Mouse (Mus musculus) kidney, adult 9 months (tissue): ENCODE data around the gene Pfas.
"Not testable (repeated sequence)": the region's sequence is repeated elsewhere in the genome, so short reads cannot be mapped to it uniquely, and the experiment has no call there.

Experiments
- DNase-seq: peaks from one replicate; pipeline ENCODE4 v3.0.0; 2022

Pfas gene

GRCm38 (mm10) chr11:68968752-68969151 lies 39.5 kb downstream of the Pfas start:
- no peak for DNase-seq

DNA sequence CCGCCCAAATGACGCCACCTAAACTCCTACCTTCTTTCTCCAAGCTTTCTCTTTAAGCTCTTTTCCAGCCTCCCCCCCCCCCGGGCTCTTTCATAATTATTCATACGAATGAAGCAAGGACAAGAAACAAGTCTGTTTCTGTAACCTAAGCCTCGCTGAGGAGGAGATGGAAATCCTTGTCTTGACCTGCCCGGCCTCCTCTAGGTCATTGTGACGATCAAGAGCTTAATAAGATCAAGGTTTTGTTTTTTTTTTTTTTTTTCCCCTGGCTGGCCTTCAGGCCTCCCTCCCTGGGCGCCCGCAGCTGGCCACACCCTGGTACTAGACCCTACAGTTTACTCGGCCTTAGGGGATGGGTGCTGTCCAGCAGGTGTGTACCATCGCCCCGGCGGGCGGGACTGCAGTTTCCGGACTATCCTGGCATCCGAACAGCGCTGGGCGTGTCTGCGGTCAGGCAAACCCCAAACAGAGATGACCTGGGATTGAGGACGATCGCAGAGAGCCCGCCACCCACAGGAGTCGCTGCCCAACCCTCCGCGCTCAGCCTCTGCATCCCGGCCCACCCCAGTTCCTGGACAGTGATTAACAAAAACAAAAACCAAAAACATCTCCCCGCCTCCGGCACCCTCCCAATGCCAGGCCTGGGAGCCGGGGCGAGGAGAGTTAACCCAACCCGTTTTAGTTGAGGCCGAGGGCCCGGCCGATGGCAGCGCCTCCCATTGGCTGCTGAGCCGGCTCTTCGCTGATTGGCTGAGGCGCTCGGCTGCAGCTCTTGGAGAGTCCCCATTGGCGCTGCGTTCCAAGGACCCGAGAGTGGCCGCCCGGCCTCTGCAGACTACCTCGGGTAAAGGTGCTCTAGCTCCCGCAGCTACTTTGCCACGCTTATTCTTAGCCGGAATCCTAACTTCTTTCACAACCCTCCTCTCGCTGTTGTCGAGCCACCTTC lies 40.6 kb downstream of the Pfas start, which contains the start of gene Slc25a35:
Slc25a35 (plus strand) TSS at position 795 of the 946 bp plus-strand sequence.
- DNase-seq = peak; percentile 94

- no peak for DNase-seq
These were observed 41.7 kb downstream of the Pfas start for GRCm38 (mm10) chr11:68966554-68966953.

DNA sequence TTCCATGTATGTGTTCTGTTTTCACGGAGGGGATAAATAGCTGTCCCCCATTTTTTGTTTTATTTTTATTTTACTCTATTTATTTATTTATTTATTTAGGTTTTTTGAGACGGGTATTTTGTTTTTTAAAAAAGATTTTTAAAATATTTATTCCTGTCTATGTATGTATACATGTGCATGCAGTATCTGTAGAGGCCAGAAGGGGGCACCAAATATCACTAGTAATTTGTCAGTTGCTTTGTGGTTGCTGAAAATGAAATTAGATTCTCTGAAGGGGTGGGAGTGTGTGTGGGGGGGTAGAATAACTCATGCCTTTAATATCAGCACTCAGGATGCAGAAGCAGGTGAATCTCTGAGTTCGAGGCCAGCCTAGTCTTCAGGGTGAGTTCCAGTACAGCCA lies 42.4 kb downstream of the Pfas start:
- DNase-seq = peak; percentile 75

DNA sequence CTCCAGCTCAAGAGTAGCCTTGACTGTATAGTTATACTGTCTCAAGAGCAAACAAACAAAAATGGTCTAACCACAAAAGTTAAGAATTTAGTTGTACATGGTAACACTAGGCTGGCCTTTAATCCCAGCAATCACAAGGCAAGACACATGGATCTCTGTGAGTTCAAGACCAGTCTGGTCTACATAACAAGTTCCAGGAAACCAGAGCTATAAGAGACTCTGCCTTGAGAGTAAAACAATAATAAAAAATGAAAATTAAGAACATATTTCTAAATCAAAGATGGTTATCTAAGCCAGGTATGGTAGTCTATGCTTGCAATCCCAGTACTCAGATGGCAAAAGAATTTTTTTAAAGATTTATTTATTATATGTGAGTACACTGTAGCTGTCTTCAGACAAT lies 43.2 kb downstream of the Pfas start:
- no peak for DNase-seq

- DNase-seq = no peak
These were observed 44.9 kb downstream of the Pfas start for GRCm38 (mm10) chr11:68963405-68963804.

GRCm38 (mm10) chr11:68962159-68962558 lies 46.1 kb downstream of the Pfas start:
- DNase-seq = not testable (repeated sequence)

DNA sequence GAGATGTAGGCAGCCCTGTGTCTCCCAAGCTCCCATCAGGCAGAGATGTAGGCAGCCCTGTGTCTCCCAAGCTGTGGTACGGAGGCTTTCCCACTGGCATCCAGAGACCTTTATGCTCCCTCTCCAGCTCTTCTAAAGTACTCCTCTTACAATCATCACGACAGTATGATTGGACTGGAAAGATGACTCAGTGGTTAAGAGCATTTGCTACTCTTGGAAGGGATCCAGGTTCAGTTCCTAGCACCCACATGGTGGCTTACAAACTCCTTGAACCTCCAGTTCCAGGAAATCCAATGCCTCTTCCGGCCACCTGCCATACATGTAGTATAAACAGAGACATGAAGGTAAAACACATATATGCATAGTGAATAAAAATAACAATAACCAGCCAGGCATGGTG lies 46.7 kb downstream of the Pfas start:
- DNase-seq = no peak

GRCm38 (mm10) chr11:68957971-68958370 lies 50.3 kb downstream of the Pfas start:
- DNase-seq = no peak

GRCm38 (mm10) chr11:68957308-68957707 lies 51.0 kb downstream of the Pfas start, which contains the start of gene Arhgef15:
Gene Arhgef15 (minus strand): TSS chr11:68957480.
- DNase-seq = no peak

- DNase-seq = no peak
These were observed 51.6 kb downstream of the Pfas start for GRCm38 (mm10) chr11:68956697-68957096.

DNA sequence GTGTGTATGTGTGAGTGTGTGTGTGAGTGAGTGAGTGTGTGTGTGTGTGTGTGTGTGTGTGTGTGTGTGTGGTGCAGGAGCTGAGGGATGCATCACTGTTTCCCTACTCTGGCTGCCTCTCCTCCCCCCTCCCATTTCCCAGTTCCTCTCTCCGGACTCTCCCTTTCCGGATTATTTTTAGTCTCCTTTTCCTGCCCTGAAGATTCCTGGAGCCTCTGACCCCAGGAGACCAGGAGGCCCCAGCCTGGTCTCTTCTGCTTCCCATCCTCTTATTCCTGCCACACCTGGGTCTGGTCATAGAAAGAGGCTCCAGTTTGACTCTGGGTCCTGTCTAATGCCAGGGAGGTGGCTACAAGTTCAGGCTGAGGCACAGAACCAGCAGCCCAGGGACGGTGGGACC lies 52.2 kb downstream of the Pfas start:
- peak; percentile 57 for DNase-seq

DNA sequence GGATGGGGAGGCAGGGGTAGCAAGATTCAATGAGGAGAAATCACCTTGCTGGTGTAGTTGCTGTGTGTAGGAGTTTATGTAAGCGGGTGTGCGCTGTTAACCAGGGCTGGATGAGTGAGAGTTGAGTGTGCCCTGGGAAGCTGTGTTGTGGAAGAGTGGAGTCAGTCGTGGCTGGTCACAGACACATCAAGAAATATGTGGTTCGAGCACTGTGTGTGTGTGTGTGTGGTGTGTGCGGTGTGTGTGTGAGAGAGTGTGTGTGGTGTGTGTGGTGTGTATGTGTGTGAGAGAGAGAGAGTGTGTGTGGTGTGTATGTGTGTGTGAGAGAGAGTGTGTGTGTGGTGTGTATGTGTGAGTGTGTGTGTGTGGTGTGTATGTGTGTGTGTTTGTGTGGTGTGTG lies 52.8 kb downstream of the Pfas start:
- DNase-seq = no peak

- DNase-seq = no peak
These were observed 53.9 kb downstream of the Pfas start for GRCm38 (mm10) chr11:68954408-68954807.

GRCm38 (mm10) chr11:68953903-68954302 lies 54.4 kb downstream of the Pfas start:
- DNase-seq = no peak

DNA sequence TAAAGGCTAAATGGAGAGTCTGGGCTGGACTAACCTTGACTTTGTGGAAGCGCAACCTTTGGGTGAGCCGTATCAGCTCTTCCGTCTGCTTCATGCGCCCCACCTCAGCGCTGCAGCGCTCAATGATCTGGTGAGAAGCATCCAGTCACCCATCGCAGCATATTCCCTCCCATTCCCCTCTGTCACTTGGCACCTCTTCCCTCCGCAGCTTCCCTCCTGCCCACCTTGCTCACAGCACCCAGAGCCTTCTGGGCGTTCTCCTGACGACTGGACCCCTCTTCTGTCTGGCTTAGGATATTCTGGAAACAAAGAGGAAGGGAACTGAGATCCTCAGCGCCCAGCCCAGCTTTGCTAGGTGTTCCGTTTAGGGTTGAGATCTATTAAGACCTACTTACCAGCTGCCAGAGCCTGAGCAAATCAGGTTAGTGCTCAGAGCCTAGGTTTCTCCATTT lies 60.7 kb downstream of the Pfas start:
- no peak for DNase-seq

GRCm38 (mm10) chr11:68946806-68947440 lies 61.3 kb downstream of the Pfas start:
- no peak for DNase-seq

GRCm38 (mm10) chr11:68946001-68946400 lies 62.3 kb downstream of the Pfas start:
- no peak for DNase-seq

- no peak for DNase-seq
These were observed 63.0 kb downstream of the Pfas start for GRCm38 (mm10) chr11:68945245-68945644.

GRCm38 (mm10) chr11:68942731-68943130 lies 65.5 kb downstream of the Pfas start:
- peak; percentile 80 for DNase-seq

DNA sequence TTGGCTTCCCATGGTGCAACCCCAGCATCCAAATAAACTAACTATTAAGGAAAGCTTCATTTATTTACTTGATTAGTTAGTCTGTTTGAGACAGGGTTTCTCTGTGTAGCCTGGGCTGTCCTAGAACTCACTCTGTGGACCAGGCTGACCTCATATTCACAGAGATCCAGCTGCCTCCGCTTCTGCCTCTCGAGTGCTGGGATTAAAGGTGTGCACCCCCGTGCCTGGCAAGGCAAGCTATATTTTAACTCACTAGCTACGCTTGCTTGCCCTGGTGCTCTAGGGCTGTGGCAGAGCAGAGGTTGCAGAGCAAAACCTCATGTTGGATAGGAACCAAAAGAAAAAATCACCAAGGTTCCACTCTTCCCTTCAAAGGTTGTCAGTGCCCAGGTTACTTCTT lies 67.7 kb downstream of the Pfas start:
- peak; percentile 95 for DNase-seq

GRCm38 (mm10) chr11:68939451-68940304 lies 68.6 kb downstream of the Pfas start:
- DNase-seq = peak; percentile 97

GRCm38 (mm10) chr11:68936951-68937350 lies 71.3 kb downstream of the Pfas start:
- not testable (repeated sequence) for DNase-seq
